Mouse (Mus musculus) ES-E14 (cell line): ENCODE data around the gene Spsb4.

Experiments
- CHD2 ChIP-seq: IDR thresholded peaks from 2 replicates; pipeline ENCODE4 v1.6.1; 2014; ENCODE audit warnings: mild to moderate bottlenecking, low read depth, low read length, inconsistent platforms
- MAFK ChIP-seq: IDR thresholded peaks from 2 replicates; pipeline ENCODE4 v1.6.1; 2014; ENCODE audit warnings: mild to moderate bottlenecking, low read depth, low read length, inconsistent platforms; ENCODE audit not compliant: insufficient read depth
- ZC3H11A ChIP-seq: IDR thresholded peaks from 2 replicates; pipeline ENCODE4 v1.6.1; 2012; ENCODE audit warnings: low read depth, mild to moderate bottlenecking, inconsistent platforms, low read length, borderline replicate concordance
- ZNF384 ChIP-seq: IDR thresholded peaks from 2 replicates; pipeline ENCODE4 v1.6.1; 2012; ENCODE audit warnings: low read depth, low read length, inconsistent platforms

- TF ChIP-seq CHD2 (no peak), ZC3H11A (no peak), ZNF384 (no peak), MAFK (no peak)
Measured at GRCm38 (mm10) chr9:96935556-96936300, 82.9 kb downstream of the Spsb4 start.
